Mouse (Mus musculus): Measurements from ENCODE around the gene Mpst.

Gene Mpst

DNA sequence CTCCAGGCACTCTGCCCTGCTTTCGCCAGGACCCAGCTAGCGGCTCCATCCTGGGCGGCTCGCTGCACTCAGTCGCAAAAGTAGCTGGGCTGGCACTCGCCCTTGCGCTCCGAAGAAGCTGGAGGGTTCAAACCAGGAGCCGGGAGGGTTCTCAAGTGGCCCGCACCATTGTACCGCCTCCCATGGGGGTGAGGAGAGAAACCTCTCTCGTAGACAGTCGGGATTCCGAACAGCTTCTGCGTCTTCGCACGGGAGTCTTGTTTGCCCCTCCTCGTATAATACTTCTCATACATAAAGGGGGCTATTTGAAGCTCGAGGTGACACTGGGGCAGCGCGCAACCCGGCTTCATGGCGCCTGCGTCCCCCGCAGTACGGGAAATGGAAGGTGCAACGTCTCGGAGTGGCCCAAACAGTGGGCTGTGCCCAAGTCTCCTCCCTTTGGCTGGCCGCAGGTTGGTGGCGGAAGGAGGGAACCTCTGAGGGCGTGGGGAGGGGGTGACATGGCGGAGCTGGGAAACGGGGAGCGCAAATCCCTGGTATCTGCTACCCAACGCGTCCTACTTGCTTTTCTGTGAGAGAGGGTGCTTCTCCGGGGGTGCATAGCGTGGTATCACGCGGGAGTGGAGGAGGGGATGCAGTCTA is at the start of gene Mpst:
TSS of gene Mpst (plus strand) at position 124 of the 642 bp plus-strand sequence.
- DNase-seq (ENCODE audit: low read depth, low spot score) = peak; percentile 88

DNA sequence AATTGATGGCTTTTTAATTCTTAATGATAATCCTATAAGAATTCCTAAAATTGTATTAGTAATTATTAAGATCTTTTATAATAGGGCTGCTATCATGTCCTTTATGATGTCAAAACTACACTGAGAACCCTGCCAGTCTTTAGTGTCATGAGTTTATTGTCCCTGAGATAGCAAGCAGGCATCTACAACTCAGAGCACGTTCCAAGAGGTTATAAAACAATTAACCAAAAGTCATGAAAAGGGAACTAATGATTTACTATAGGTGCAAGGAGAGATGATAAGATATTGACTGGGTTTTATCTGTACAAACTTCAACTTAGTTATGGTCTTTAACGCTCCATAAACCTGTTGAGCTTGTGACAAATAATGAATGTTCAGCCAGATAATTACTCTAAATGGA is 40.3 kb upstream of the Mpst start:
- DNase-seq (ENCODE audit: low read depth, low spot score) = no peak

DNA sequence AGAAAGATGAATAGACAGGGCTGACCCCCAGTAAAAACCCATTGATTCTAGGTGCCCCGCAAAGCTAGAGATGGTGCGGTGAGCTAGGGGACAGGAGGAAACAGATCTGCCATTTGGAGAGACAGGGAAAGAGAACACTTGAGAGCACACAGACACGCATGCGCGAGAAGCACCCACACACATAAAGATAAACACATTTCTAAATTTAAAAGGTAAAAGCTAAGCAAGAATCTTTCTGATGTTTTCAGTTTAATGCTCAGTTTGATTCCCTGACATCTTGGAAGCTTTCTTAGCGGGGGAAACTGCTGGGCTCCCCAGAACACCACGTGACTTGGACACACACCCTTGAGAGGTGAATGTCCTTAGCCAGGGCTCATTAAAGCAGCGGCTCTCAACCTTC is 39.3 kb upstream of the Mpst start:
- no peak for DNase-seq (ENCODE audit: low read depth, low spot score)

DNA sequence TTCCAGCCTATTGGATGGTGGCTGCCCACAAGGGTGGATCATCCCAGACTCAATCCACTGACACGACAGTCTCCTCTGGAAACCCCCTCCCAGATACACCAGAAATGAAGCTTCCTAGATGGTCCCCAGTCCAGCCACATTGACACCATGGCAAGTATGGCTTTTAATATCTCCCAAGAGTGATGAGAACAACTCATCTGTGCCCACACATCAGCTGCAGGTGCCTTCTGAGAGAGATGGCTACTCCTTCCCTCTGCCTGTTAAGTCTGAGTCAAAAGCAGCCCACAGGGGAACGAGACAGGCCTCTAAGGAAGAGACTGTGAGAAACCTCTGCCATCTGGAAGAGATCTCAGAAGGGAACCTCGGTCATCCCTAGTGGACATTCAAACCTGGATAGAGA is 38.4 kb upstream of the Mpst start:
- no peak for DNase-seq (ENCODE audit: low read depth, low spot score)

DNA sequence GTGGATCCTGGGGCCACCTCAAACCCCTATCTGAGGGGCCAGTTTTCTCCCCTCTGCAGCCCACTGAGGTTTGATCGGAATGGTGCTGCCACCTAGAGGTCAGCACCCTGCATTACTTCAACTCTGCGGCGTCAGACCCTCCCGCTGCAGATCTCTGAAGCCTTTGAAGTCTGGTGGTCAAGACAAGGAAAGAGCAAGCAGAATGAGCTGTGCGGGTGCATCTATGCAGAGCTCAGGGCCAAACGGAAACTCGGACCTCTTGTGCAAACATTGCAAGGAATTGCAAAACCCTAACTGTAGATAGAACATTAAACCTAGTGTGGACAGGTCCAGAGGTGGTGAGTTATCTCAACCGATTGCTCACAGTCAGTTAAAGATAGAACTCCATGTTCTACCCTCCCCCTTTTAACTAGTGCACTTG is 37.3 kb upstream of the Mpst start:
- peak; percentile 35 for DNase-seq (ENCODE audit: low read depth, low spot score)

DNA sequence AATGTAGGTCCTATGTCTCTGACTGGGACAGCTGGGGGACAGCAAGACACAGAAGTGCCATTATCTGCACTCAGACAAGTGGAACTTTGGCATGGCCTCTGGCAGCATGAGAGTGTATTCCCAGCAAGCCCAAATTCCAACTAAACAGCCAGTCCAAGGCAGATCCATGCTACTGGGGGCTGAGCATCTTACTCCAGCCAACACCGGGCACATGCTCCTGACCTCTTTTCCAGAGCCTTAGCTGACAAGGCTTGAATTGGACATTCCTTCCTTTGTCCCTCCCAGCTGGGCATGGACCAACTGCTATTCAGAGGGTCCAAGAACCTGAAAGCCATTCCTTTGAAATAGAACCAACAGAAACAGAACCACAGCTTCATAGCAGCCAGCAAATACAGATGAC is 36.6 kb upstream of the Mpst start:
- DNase-seq (ENCODE audit: low read depth, low spot score) = no peak

DNA sequence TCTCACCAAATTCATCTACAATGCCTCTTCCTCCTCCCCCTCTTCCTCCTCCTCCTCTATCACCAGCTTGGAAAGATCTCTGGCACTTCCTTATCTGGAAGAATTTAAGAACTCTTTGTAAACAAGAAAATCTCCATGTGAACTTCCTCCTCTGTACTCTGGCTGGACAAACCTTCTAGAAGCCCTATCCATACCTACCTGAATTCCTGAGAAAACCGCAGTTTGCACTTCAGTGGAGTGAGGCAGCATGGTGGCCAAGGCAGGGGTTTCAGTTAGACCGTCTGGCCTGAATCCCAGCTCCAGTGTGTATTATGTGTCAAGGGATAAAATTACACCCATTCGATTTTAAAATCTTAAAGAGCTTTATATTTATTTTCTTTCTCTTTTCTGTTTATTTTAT is 33.4 kb upstream of the Mpst start:
- DNase-seq (ENCODE audit: low read depth, low spot score) = no peak

DNA sequence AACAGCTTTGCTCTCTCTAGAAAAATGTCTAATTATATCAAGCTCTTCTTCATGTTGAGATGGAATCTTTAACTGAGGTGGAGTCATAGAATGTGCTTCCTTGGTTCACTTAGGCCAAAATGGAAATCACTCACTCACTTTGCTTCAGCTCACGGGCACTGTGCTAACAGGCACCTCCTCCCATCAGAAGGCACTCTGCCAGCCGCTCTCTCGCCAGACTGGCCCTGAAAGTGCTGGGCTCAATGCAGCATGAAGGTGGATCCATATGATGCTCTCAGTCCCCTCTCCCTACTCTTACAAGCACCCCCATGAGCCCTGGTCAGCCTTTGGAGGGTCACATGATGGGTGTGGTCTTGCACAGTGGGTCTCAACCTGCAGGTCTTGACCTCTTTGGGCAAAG is 32.0 kb upstream of the Mpst start:
- DNase-seq (ENCODE audit: low read depth, low spot score) = no peak

DNA sequence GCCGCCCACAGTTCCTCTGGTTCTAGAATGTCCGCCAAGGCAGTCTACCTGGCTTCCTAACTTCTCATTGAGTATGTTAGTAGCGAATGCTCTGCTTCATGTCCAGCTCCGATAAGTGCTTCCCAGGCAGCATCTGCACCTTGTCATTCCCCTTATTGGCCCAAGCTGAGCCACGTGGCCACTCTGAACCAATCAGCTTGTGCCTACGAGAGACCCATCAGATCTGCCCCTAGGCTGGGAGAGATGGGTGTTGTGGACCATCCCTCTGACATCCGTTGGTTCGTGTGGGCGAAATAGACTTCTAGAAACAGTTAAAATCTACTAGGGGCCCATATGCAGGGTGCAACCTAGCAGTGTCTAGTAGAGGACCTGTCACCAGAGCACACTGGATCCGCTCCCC is 28.4 kb upstream of the Mpst start:
- DNase-seq (ENCODE audit: low read depth, low spot score) = no peak

DNA sequence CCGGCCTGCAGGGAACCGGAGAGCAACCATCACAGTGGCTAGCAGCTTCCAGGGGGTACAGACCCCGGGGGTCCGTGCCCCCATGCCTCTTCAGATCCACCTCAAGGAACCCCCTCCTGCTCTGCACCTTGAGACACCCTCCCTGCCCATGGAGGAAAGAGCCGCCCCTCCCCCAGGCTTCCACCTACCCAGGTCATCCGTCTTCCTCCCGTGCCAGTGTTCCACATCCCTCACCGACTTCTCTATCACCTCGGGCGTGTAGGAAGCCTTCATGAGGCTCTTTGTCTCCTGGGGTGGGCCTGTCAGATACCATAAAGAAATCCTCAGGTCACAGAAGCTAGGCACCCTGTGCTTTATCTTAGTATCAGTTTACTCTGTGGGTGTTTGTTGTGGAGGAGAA is 27.7 kb upstream of the Mpst start:
- DNase-seq (ENCODE audit: low read depth, low spot score) = no peak

DNA sequence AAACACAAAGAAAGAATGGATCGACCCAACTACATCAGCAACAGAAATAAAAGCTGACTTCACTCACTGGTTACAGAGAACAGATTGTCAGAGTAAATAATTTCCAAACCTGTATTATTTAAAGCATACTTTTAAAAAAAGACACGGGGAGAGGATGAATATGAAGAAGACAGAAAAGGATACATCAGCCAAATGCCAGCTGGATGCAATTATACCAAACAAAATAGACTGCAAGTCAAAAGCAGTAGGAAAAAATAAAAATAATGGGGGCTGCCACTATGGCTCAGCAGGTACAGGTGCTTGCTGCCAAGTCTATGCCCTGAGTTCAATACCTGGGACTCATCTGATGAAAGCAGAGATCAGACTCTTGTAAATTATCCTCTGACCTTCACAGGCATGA is 26.0 kb upstream of the Mpst start:
- no peak for DNase-seq (ENCODE audit: low read depth, low spot score)

DNA sequence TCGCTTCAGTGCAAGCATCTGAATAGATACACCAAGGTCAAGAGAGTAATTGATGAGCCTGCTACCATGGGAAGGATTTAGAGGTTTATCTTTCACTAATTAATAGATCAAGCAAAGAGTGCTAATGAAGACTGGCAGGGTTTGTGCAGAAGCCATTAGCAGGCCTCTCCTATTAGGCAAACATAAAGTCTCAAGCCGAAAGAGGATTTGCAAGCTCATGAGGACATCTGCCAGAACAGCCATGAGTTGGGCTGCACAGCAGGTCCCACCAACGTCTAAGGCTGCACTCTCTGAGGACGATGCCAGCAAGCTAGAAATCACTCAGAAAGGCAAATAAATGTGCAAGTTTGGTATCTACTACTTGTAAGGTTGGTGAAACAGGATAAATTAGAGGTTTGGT is 25.5 kb upstream of the Mpst start:
- no peak for DNase-seq (ENCODE audit: low read depth, low spot score)

DNA sequence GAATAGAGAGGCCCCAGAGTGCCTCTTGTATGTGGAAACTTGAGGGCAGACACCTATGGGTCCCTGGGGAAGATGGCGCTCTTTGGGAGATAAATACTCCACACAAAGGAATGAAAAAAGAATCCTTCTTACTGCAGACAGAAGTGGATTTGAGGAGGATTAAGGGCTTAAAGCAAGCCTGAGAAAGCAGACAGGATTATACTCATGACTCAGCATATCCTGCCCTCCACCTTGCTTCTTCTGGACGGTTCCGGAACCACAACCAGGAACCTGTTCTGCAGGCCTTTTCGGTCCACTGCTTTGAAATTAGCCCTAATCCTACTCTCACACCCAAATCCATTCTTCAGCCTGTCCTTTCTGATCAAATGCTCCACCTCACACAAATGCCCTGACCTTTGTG is 24.1 kb upstream of the Mpst start:
- DNase-seq (ENCODE audit: low read depth, low spot score) = no peak

DNA sequence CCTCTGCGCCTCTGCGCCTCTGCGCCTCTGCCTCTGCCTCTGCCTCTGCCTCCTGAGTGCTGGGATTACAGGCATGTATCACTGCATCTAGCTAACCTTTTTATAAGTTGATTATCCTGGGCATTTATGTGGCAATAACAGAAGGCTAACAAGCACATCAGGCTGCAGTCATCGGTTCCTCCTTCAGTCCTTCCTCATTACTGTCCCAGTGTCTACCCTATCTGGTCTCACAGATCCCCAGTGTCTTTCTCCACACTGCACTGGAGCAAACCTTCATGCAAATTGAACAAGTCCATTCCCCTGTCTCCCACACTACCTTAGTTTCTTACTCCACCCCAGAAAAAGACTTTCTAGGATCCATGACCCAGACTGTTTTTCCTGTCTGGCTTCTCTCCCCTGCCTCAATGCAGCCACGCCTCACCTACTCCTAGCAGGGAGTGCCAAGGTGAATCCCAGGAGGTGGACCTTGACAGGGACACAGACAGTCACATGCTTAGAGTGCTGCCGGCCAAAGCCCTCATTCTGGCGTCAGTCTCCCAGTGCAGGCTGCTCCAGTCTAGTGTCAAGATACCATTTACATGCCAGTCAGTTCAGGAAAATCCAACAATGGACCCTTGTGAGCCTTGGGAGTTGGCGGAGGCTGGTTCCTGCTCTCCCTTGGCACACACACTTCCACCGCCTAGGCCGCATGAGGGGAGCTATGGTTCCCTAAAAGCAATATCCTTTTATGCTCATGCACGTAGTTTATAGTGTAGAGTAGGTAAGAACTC is 22.6 kb upstream of the Mpst start:
- peak; percentile 23 for DNase-seq (ENCODE audit: low read depth, low spot score)

DNA sequence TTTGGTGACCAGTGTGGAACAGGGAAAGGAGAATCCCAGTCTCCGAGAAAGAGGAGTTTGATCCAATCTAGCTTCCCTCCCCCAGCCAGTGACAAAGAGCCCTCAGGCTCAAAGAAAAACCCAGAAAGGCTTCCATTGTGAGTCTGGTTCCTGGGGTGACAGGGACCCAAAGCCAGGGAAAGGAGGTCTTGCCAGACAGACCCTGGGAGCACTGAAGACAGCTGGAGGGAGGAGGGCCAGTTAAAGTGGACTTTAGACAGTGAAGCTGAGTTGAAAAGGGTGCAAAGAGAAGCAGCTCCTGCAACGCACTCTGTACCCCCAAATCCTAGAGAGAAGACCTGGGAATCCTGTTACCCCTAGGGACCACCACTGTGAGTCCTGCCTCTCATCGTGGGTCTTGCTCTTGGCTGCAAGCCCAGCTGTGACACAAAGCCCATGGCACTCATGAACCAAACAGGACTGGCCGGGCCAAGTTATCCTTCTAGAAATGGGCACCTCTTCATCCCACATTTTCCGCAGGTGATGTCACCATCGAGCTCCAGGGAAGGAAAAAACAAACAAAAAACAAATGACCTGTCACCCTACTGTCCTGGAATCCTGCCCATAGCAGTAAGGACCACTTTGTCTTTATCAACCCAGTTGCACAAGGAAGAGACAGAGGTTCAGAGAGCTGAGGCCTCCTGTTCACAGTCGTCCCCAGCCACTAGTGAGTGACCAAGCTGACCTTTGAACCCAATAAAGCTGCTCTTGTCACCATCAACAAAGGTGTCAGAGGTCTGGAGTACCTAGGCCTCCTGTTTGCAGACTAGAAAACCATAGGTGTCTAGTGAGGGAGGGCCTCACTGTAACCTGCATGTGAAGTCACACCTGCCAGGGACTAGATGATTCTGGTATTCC is 21.7 kb upstream of the Mpst start:
- no peak for DNase-seq (ENCODE audit: low read depth, low spot score)

DNA sequence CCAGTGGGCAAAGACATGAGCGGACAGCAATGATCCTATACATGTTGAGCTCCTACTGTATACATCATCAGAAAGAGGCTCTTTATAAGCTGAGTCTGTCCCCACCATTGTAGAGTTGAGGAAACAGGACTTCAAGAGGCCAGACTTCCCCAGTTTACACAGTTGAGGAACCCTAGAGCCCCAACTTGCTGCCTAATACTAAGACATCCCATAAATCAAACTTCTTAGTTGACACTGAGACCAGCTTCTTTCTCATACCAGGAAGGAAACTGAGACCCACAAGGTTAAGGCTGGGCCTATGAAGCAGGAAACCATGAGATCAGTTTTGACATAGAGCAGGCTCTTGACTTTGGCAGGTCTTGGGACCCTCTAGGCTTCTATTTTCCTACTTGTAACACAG is 20.7 kb upstream of the Mpst start:
- no peak for DNase-seq (ENCODE audit: low read depth, low spot score)

DNA sequence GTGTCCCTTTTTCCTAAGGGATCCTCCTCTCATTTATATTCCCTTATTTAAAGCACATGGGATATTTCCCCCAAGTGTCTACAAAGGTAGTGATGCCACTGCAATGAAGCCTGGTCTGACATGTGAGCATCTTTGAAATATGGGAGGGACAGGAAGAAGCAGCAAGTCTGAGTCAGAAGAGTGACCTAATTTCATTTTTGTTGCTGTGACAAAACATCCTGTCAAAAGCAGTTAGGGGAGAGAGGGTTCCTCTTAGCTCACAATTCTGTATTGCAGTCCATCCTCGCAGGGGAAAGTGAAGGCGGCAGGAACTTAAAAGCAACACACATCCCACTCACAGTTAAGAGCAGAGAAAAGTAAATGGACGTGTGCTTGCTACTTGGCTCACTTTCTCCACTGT is 15.4 kb upstream of the Mpst start:
- DNase-seq (ENCODE audit: low read depth, low spot score) = no peak

DNA sequence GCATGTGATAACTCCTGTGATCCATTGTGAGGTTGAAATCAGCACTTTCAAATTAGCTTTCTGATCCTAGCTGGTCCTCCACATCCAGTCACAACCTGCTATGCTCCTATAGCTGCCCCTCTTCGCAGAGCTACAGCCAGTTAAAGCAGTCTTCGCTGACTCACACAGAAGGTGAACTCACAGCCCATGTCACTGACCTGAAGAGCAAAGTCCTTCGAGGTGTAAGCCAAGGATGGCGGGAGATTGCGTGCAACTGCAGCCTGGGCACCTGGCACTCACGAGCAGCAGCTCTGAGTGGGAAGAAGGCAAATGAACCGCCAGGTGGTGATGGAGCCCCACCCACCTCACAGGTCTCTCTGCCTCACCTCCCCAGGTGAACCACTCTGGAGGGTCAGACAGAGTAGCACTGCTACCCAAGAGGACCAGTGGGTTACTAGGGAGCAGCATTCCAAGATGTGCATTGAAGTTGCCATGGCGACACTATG is 10.7 kb upstream of the Mpst start, which contains the start of gene Tex33:
TSS of gene Tex33 (minus strand) at position 435 of the 485 bp plus-strand sequence.
- no peak for DNase-seq (ENCODE audit: low read depth, low spot score)

DNA sequence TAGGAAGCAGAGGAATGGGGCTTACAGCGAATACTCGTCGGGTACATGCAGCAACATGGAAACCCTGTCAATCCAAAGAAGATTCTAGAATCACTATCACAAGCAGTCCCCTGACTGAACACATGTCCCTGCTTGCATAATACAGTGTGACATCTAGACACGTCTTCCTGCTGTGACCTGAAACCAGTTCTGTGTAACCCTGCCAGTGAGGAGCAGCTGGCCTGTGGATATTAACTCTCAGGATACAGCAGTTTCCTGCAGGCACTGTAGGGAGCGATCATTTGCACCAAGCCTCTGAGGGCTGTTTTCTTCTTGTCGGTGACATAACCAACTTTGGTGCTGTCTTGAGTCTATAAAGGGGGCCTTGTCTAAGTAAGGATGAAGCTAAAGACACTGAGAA is 4.9 kb upstream of the Mpst start:
- DNase-seq (ENCODE audit: low read depth, low spot score) = no peak

DNA sequence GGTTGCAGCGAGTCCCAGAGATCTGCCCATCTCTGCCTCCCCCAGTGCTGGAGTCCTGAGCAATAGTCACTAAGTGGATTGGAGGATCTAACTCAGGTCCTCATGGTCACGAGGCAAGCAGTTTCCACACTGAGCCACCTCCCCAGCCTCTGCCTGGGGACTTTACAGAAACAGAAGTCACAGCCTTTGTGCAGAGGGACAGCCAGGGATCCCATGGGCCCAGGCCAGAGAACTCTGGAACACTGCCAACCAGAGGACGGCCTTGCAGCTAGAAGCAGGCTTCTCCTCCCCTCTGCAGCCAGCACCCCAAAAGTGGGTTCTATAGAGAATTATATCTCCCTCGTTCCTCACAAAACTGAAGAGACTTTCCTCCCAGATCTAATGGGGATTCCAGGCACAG is 4.3 kb upstream of the Mpst start:
- DNase-seq (ENCODE audit: low read depth, low spot score) = no peak

DNA sequence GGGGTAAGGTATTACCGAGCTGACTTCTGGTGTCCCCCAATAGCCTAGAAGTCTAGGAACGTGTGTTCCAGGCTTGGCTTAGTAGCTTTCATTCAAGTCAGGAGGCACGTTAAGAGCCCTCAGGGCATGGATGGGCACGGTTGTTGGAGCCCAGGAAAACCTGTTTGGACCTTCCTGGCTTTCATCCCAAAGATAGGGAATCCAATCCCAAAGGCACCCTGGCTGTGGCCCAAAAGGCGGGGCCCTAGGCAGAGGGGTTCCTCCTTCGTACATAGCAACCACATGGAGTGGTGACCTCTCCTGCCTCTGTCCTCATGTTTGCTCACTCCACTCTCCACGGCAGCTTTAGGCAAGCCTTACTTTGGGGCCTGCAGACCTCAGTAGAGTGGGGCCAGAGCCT is 3.8 kb upstream of the Mpst start:
- DNase-seq (ENCODE audit: low read depth, low spot score) = no peak

DNA sequence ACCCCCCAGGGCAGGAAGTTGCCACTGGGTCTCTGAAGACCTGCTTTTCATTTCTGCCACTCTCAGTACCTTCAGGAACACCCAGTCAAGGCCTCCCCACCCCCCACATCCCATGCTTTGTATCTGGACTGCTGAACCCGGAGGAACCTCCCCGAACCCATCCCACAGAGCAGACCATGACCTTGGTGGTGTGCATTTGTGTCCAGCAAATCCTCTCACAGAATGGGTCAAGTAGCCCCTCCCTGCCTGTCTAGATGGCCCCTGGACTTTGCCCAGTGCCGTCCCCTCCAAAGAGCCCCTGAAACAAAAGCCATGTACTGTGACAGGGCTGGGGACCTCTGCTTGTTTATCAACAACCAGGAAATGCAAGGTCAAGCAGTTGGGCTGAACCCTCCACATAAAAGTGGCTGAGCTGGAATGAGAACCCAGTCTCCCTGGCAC is 2.9 kb upstream of the Mpst start:
- peak; percentile 77 for DNase-seq (ENCODE audit: low read depth, low spot score)

Data from ES-CJ7 (cell line).